Mouse (Mus musculus): ENCODE data around the gene Tdg. TPM values are rescaled to one million over a fixed set of nuclear protein-coding genes. Genes with fewer than 3 reads are reported as not detected.

Tdg gene
- polyA plus RNA-seq, 1 experiment from 2014 or later, result 157 TPM

- no peak for ATAC-seq (ENCODE audit: low read depth)
- no peak overlapping the region for H3K4me3 ChIP-seq (ENCODE audit: low read depth, low read length)
- H3K4me2 ChIP-seq (ENCODE audit: low read depth, low read length), result no peak overlapping the region
- H3K9me3 ChIP-seq (ENCODE audit: control insufficient read depth, low read length), result no peaks in the 10 kb centered on the region
- WGBS, result 92% methylated on average over 3 of the region's 3 CpGs
- H3K9ac ChIP-seq (replicated peaks; ENCODE audit: low read depth, low read length), result no peak overlapping the region
- H3K4me1 ChIP-seq (ENCODE audit: control insufficient read depth, insufficient read depth, low read length), result no peaks in the 10 kb centered on the region
- peaks cover 10% of the 10 kb centered on the region; the same call in 1 of the 2 replicates for H3K36me3 ChIP-seq (ENCODE audit: control insufficient read depth, insufficient read depth, low read length)
- no peaks in the 10 kb centered on the region for H3K27me3 ChIP-seq (ENCODE audit: control insufficient read depth, insufficient read depth, low read length)
- no peak overlapping the region for H3K27ac ChIP-seq (ENCODE audit: low read depth, low read length)
Measured at GRCm38 (mm10) chr10:82654581-82654980, 25.0 kb downstream of the Tdg start.

- H3K4me1 ChIP-seq (ENCODE audit: control insufficient read depth, insufficient read depth, low read length), result no peaks in the 10 kb centered on the region
- no peak overlapping the region for H3K27ac ChIP-seq (ENCODE audit: low read depth, low read length)
- H3K4me3 ChIP-seq (ENCODE audit: low read depth, low read length), result no peak overlapping the region
- H3K9ac ChIP-seq (replicated peaks; ENCODE audit: low read depth, low read length), result no peak overlapping the region
- no peak overlapping the region for H3K4me2 ChIP-seq (ENCODE audit: low read depth, low read length)
- ATAC-seq (ENCODE audit: low read depth), result no peak
- no peaks in the 10 kb centered on the region for H3K36me3 ChIP-seq (ENCODE audit: control insufficient read depth, insufficient read depth, low read length)
- WGBS, result 88% methylated on average over 8 of the region's 8 CpGs
- H3K9me3 ChIP-seq (ENCODE audit: control insufficient read depth, low read length), result no peaks in the 10 kb centered on the region
- no peaks in the 10 kb centered on the region for H3K27me3 ChIP-seq (ENCODE audit: control insufficient read depth, insufficient read depth, low read length)
Measured at GRCm38 (mm10) chr10:82661820-82662219, 32.2 kb downstream of the Tdg start.

GRCm38 (mm10) chr10:82662267-82662990 lies 32.8 kb downstream of the Tdg start:
- Histone ChIP-seq H3K4me1 (ENCODE audit: control insufficient read depth, insufficient read depth, low read length) (no peaks in the 10 kb centered on the region), H3K27ac (ENCODE audit: low read depth, low read length) (no peak overlapping the region), H3K9ac (replicated peaks; ENCODE audit: low read depth, low read length) (no peak overlapping the region), H3K4me2 (ENCODE audit: low read depth, low read length) (no peak overlapping the region), H3K27me3 (ENCODE audit: control insufficient read depth, insufficient read depth, low read length) (no peaks in the 10 kb centered on the region), H3K9me3 (ENCODE audit: control insufficient read depth, low read length) (no peaks in the 10 kb centered on the region), H3K4me3 (ENCODE audit: low read depth, low read length) (no peak overlapping the region), H3K36me3 (ENCODE audit: control insufficient read depth, insufficient read depth, low read length) (no peaks in the 10 kb centered on the region)
- WGBS, result 79% methylated on average over 14 of the region's 14 CpGs
- no peak for ATAC-seq (ENCODE audit: low read depth)

GRCm38 (mm10) chr10:82663289-82663688 lies 33.7 kb downstream of the Tdg start:
- H3K9ac ChIP-seq (replicated peaks; ENCODE audit: low read depth, low read length), result no peak overlapping the region
- no peak for ATAC-seq (ENCODE audit: low read depth)
- no peaks in the 10 kb centered on the region for H3K4me1 ChIP-seq (ENCODE audit: control insufficient read depth, insufficient read depth, low read length)
- 93% methylated on average over 2 of the region's 2 CpGs for WGBS
- no peak overlapping the region for H3K4me2 ChIP-seq (ENCODE audit: low read depth, low read length)
- H3K4me3 ChIP-seq (ENCODE audit: low read depth, low read length), result no peak overlapping the region
- no peaks in the 10 kb centered on the region for H3K27me3 ChIP-seq (ENCODE audit: control insufficient read depth, insufficient read depth, low read length)
- H3K9me3 ChIP-seq (ENCODE audit: control insufficient read depth, low read length), result no peaks in the 10 kb centered on the region
- no peaks in the 10 kb centered on the region for H3K36me3 ChIP-seq (ENCODE audit: control insufficient read depth, insufficient read depth, low read length)
- H3K27ac ChIP-seq (ENCODE audit: low read depth, low read length), result no peak overlapping the region

GRCm38 (mm10) chr10:82665951-82666350 lies 36.3 kb downstream of the Tdg start:
- no peak for ATAC-seq (ENCODE audit: low read depth)
- H3K36me3 ChIP-seq (ENCODE audit: control insufficient read depth, insufficient read depth, low read length), result no peaks in the 10 kb centered on the region
- H3K27me3 ChIP-seq (ENCODE audit: control insufficient read depth, insufficient read depth, low read length), result no peaks in the 10 kb centered on the region
- H3K9ac ChIP-seq (replicated peaks; ENCODE audit: low read depth, low read length), result no peak overlapping the region
- no peak overlapping the region for H3K4me2 ChIP-seq (ENCODE audit: low read depth, low read length)
- no peaks in the 10 kb centered on the region for H3K4me1 ChIP-seq (ENCODE audit: control insufficient read depth, insufficient read depth, low read length)
- H3K9me3 ChIP-seq (ENCODE audit: control insufficient read depth, low read length), result no peaks in the 10 kb centered on the region
- WGBS, result 68% methylated on average over 3 of the region's 3 CpGs
- no peak overlapping the region for H3K4me3 ChIP-seq (ENCODE audit: low read depth, low read length)
- no peak overlapping the region for H3K27ac ChIP-seq (ENCODE audit: low read depth, low read length)

- WGBS, result 24% methylated on average over 22 of the region's 22 CpGs
- ATAC-seq (ENCODE audit: low read depth), result peak; percentile 96
- H3K27ac ChIP-seq (ENCODE audit: low read depth, low read length), result no peak overlapping the region
- H3K4me2 ChIP-seq (ENCODE audit: low read depth, low read length), result peak overlapping the region; percentile 6; the same call in 1 of the 2 replicates
- H3K4me3 ChIP-seq (ENCODE audit: low read depth, low read length), result no peak overlapping the region
- no peak overlapping the region for H3K9ac ChIP-seq (replicated peaks; ENCODE audit: low read depth, low read length)
- no peaks in the 10 kb centered on the region for H3K27me3 ChIP-seq (ENCODE audit: control insufficient read depth, insufficient read depth, low read length)
- H3K4me1 ChIP-seq (ENCODE audit: control insufficient read depth, insufficient read depth, low read length), result no peaks in the 10 kb centered on the region
- no peaks in the 10 kb centered on the region for H3K9me3 ChIP-seq (ENCODE audit: control insufficient read depth, low read length)
- H3K36me3 ChIP-seq (ENCODE audit: control insufficient read depth, insufficient read depth, low read length), result no peaks in the 10 kb centered on the region
Measured at GRCm38 (mm10) chr10:82666436-82667234, 37.0 kb downstream of the Tdg start.

- Histone ChIP-seq H3K36me3 (ENCODE audit: control insufficient read depth, insufficient read depth, low read length) (no peaks in the 10 kb centered on the region), H3K9me3 (ENCODE audit: control insufficient read depth, low read length) (no peaks in the 10 kb centered on the region), H3K27me3 (ENCODE audit: control insufficient read depth, insufficient read depth, low read length) (no peaks in the 10 kb centered on the region), H3K4me2 (ENCODE audit: low read depth, low read length) (no peak overlapping the region), H3K9ac (replicated peaks; ENCODE audit: low read depth, low read length) (no peak overlapping the region), H3K4me1 (ENCODE audit: control insufficient read depth, insufficient read depth, low read length) (no peaks in the 10 kb centered on the region), H3K4me3 (ENCODE audit: low read depth, low read length) (no peak overlapping the region), H3K27ac (ENCODE audit: low read depth, low read length) (no peak overlapping the region)
- 73% methylated on average over 6 of the region's 6 CpGs for WGBS
- ATAC-seq (ENCODE audit: low read depth), result no peak
Measured at GRCm38 (mm10) chr10:82670205-82670604, 40.6 kb downstream of the Tdg start.

- Histone ChIP-seq H3K36me3 (ENCODE audit: control insufficient read depth, insufficient read depth, low read length) (no peaks in the 10 kb centered on the region), H3K27ac (ENCODE audit: low read depth, low read length) (no peak overlapping the region), H3K9me3 (ENCODE audit: control insufficient read depth, low read length) (no peaks in the 10 kb centered on the region), H3K9ac (replicated peaks; ENCODE audit: low read depth, low read length) (no peak overlapping the region), H3K4me1 (ENCODE audit: control insufficient read depth, insufficient read depth, low read length) (no peaks in the 10 kb centered on the region), H3K4me3 (ENCODE audit: low read depth, low read length) (no peak overlapping the region), H3K27me3 (ENCODE audit: control insufficient read depth, insufficient read depth, low read length) (no peaks in the 10 kb centered on the region), H3K4me2 (ENCODE audit: low read depth, low read length) (no peak overlapping the region)
- 86% methylated on average over 6 of the region's 6 CpGs for WGBS
- ATAC-seq (ENCODE audit: low read depth), result no peak
Measured at GRCm38 (mm10) chr10:82676949-82677348, 47.3 kb downstream of the Tdg start.

- Histone ChIP-seq H3K4me2 (ENCODE audit: low read depth, low read length) (no peak overlapping the region), H3K4me3 (ENCODE audit: low read depth, low read length) (no peak overlapping the region), H3K27me3 (ENCODE audit: control insufficient read depth, insufficient read depth, low read length) (no peaks in the 10 kb centered on the region), H3K36me3 (ENCODE audit: control insufficient read depth, insufficient read depth, low read length) (no peaks in the 10 kb centered on the region), H3K9me3 (ENCODE audit: control insufficient read depth, low read length) (no peaks in the 10 kb centered on the region), H3K27ac (ENCODE audit: low read depth, low read length) (no peak overlapping the region), H3K4me1 (ENCODE audit: control insufficient read depth, insufficient read depth, low read length) (no peaks in the 10 kb centered on the region), H3K9ac (replicated peaks; ENCODE audit: low read depth, low read length) (no peak overlapping the region)
- 90% methylated on average over 5 of the region's 5 CpGs for WGBS
- ATAC-seq (ENCODE audit: low read depth), result no peak
Measured at GRCm38 (mm10) chr10:82680769-82681168, 51.1 kb downstream of the Tdg start.
